Mouse (Mus musculus): Measurements from ENCODE around the gene Duox1.

DNA sequence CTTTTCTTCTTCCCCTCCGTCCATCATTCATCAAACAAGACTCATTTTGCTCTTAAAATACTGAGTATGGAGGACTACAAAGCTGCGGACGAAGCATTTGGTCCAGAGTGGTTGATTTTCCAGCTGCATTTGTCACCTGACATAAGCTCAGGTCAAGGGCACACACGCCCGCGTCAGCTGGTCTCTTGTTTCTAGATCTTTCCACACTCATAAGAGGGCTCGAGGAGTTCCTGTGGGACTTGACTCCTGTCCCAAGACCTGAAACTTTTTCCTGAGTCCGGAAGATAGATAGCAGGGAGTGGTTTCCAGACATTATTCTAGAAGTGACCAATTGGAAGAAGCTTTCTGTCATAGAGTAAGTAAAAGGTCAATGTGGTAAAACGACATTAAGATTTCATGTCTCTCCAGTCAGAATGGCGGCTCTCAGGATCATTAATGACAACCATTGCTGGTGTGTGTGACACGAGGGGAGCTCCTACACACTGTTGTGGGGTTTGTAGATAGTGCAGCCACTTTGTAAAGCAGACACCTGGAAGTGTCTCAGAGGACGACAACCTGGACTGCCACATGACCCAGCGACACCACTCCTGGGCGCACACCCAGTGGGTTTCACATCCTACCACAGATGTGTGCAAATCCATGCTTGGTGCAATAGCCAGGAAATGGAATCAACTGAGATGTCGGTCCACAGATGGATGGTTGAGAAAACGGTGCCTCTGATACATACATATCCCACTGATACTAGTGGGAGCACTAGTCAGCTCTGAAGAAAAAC, 66.0 kb downstream of the Duox1 start:
- TF ChIP-seq CTCF (IDR thresholded peaks at IDR 0.05; ENCODE audit: low read depth, low read length) (no peak), POLR2A (IDR thresholded peaks at IDR 0.05; ENCODE audit: borderline replicate concordance, low read depth, low read length) (no peak)
